Mouse (Mus musculus) neural tube, embryonic 15.5 days (tissue): ENCODE data around the gene Btg1. TPM values are rescaled to one million over a fixed set of nuclear protein-coding genes. Genes with fewer than 3 reads are reported as not detected.

Experiments
- ATAC-seq: fragments of 200-750 bp; cut with Nextera tagmentation; 2 replicates; pipeline ENCODE4 v1.8.0; 2017; ENCODE audit warnings: mild to moderate bottlenecking, moderate TSS enrichment, moderate library complexity; ENCODE audit not compliant: low FRiP score
- H3K27ac ChIP-seq: fragments of 300-500 bp; sonication (generic); replicated peaks from 2 replicates; pipeline ENCODE4 v1.5.1; 2015; ENCODE audit warnings: mild to moderate bottlenecking, inconsistent platforms
- H3K27me3 ChIP-seq: fragments of 300-500 bp; sonication (generic); replicated peaks from 2 replicates; pipeline ENCODE4 v1.6.1; 2015; ENCODE audit warnings: inconsistent platforms
- H3K36me3 ChIP-seq: fragments of 300-500 bp; sonication (generic); 2 replicates; pipeline ENCODE4 v1.6.1; 2015; ENCODE audit warnings: inconsistent platforms
- H3K4me1 ChIP-seq: fragments of 300-500 bp; sonication (generic); 2 replicates; pipeline ENCODE4 v1.6.1; 2015; ENCODE audit warnings: inconsistent platforms
- H3K4me2 ChIP-seq: fragments of 300-500 bp; sonication (generic); 2 replicates; pipeline ENCODE4 v1.6.1; 2015; ENCODE audit warnings: inconsistent platforms, mild to moderate bottlenecking, moderate library complexity
- H3K4me3 ChIP-seq: fragments of 300-500 bp; sonication (generic); replicated peaks from 2 replicates; pipeline ENCODE4 v1.5.1; 2015; ENCODE audit warnings: mild to moderate bottlenecking, inconsistent platforms
- H3K9ac ChIP-seq: fragments of 300-500 bp; sonication (generic); replicated peaks from 2 replicates; pipeline ENCODE4 v1.6.1; 2015; ENCODE audit warnings: mild to moderate bottlenecking, inconsistent platforms
- H3K9me3 ChIP-seq: fragments of 300-500 bp; sonication (generic); replicated peaks from 2 replicates; pipeline ENCODE4 v1.6.1; 2016; ENCODE audit warnings: inconsistent platforms
- WGBS: fragments of 180-500 bp; shearing (Covaris S2); methylation state at CpG from one replicate; pipeline ENCODE4 v1.1.7; 2015; ENCODE audit warnings: mixed read lengths; 5-methylcytosine and 5-hydroxymethylcytosine counted together
- polyA plus RNA-seq: library from polyadenylated mRNA; unstranded; fragments of >200 nt; fragmentation: Nextera tagmentation; extraction: Ambion mirVana; gene quantifications from 2 replicates; pipeline ENCODE4 v1.2.1, GENCODE M21; 2015

Btg1 gene
- polyA plus RNA-seq, 1 experiment from 2014 or later, result 36.2 TPM

- ATAC-seq, result no peak
- Histone ChIP-seq H3K27me3 (no peaks in the 10 kb centered on the region), H3K9ac (peak overlapping the region; percentile 76), H3K4me3 (peak overlapping the region; percentile 97), H3K27ac (peak overlapping the region; percentile 97), H3K4me2 (peak overlapping the region; percentile 66), H3K9me3 (no peaks in the 10 kb centered on the region), H3K36me3 (no peaks in the 10 kb centered on the region), H3K4me1 (peaks cover 8% of the 10 kb centered on the region)
- 1% methylated on average over 24 of the region's 24 CpGs for WGBS
Measured at GRCm38 (mm10) chr10:96616001-96616708, 651 bp upstream of the Btg1 start.

- no peaks in the 10 kb centered on the region for H3K36me3 ChIP-seq
- peaks cover 19% of the 10 kb centered on the region for H3K4me1 ChIP-seq
- under 1% methylated on average over 76 of the region's 78 CpGs for WGBS
- peak overlapping the region; percentile 99 for H3K9ac ChIP-seq
- no peaks in the 10 kb centered on the region for H3K27me3 ChIP-seq
- H3K9me3 ChIP-seq, result no peaks in the 10 kb centered on the region
- H3K27ac ChIP-seq, result peak overlapping the region; percentile 97
- H3K4me3 ChIP-seq, result peak overlapping the region; percentile 97
- peak; percentile 49 for ATAC-seq
- peak overlapping the region; percentile 57 for H3K4me2 ChIP-seq
Measured at GRCm38 (mm10) chr10:96617221-96617950, 580 bp downstream of the Btg1 start.

GRCm38 (mm10) chr10:96617951-96618575 lies 1.3 kb downstream of the Btg1 start:
- ATAC-seq, result no peak
- WGBS, result under 1% methylated on average over 29 of the region's 29 CpGs
- Histone ChIP-seq H3K27ac (peak overlapping the region; percentile 97), H3K36me3 (no peaks in the 10 kb centered on the region), H3K9me3 (no peaks in the 10 kb centered on the region), H3K4me3 (peak overlapping the region; percentile 97), H3K4me1 (peaks cover 24% of the 10 kb centered on the region), H3K27me3 (no peaks in the 10 kb centered on the region), H3K9ac (peak overlapping the region; percentile 99), H3K4me2 (peak overlapping the region; percentile 57)

GRCm38 (mm10) chr10:96619951-96620889 lies 3.4 kb downstream of the Btg1 start:
- 22% methylated on average over 8 of the region's 8 CpGs for WGBS
- no peaks in the 10 kb centered on the region for H3K27me3 ChIP-seq
- H3K4me2 ChIP-seq, result peak overlapping the region; percentile 75
- no peaks in the 10 kb centered on the region for H3K36me3 ChIP-seq
- H3K27ac ChIP-seq, result peak overlapping the region; percentile 43; the same call in 1 of the 2 replicates
- no peak for ATAC-seq
- no peaks in the 10 kb centered on the region for H3K9me3 ChIP-seq
- peaks cover 42% of the 10 kb centered on the region for H3K4me1 ChIP-seq
- H3K4me3 ChIP-seq, result peak overlapping the region; percentile 49
- H3K9ac ChIP-seq, result peak overlapping the region; percentile 53

GRCm38 (mm10) chr10:96620890-96621271 lies 4.1 kb downstream of the Btg1 start:
- Histone ChIP-seq H3K9me3 (no peaks in the 10 kb centered on the region), H3K4me1 (peaks cover 48% of the 10 kb centered on the region), H3K36me3 (no peaks in the 10 kb centered on the region), H3K4me3 (peak overlapping the region; percentile 49), H3K27me3 (no peaks in the 10 kb centered on the region), H3K27ac (peak overlapping the region; percentile 43; the same call in 1 of the 2 replicates), H3K9ac (peak overlapping the region; percentile 45), H3K4me2 (peak overlapping the region; percentile 75)
- ATAC-seq, result no peak
- WGBS, result 18% methylated on average over 4 of the region's 4 CpGs

- H3K4me2 ChIP-seq, result peak overlapping the region; percentile 75
- peak overlapping the region; percentile 44 for H3K9ac ChIP-seq
- H3K9me3 ChIP-seq, result no peaks in the 10 kb centered on the region
- H3K36me3 ChIP-seq, result no peaks in the 10 kb centered on the region
- peak overlapping the region; percentile 49 for H3K4me3 ChIP-seq
- H3K27ac ChIP-seq, result no peak overlapping the region
- 63% methylated on average over 4 of the region's 4 CpGs for WGBS
- H3K4me1 ChIP-seq, result peaks cover 53% of the 10 kb centered on the region
- H3K27me3 ChIP-seq, result no peaks in the 10 kb centered on the region
- ATAC-seq, result no peak
Measured at GRCm38 (mm10) chr10:96621361-96621945, 4.6 kb downstream of the Btg1 start.

GRCm38 (mm10) chr10:96621980-96622645 lies 5.3 kb downstream of the Btg1 start:
- no peaks in the 10 kb centered on the region for H3K9me3 ChIP-seq
- H3K4me3 ChIP-seq, result peak overlapping the region; percentile 49
- WGBS, result 62% methylated on average over 13 of the region's 13 CpGs
- no peak overlapping the region for H3K27ac ChIP-seq
- no peaks in the 10 kb centered on the region for H3K27me3 ChIP-seq
- peak overlapping the region; percentile 75 for H3K4me2 ChIP-seq
- H3K36me3 ChIP-seq, result no peaks in the 10 kb centered on the region
- H3K4me1 ChIP-seq, result peaks cover 58% of the 10 kb centered on the region
- peak overlapping the region; percentile 44 for H3K9ac ChIP-seq
- no peak for ATAC-seq

- Histone ChIP-seq H3K4me1 (peaks cover 63% of the 10 kb centered on the region), H3K36me3 (no peaks in the 10 kb centered on the region), H3K9me3 (no peaks in the 10 kb centered on the region), H3K27me3 (no peaks in the 10 kb centered on the region), H3K4me3 (peak overlapping the region; percentile 49), H3K27ac (no peak overlapping the region), H3K9ac (0 out of 2 replicates have a peak overlapping the region, but pooled peaks have one; percentile 3), H3K4me2 (peak overlapping the region; percentile 75)
- no peak for ATAC-seq
- 54% methylated on average over 6 of the region's 6 CpGs for WGBS
Measured at GRCm38 (mm10) chr10:96622761-96623632, 6.2 kb downstream of the Btg1 start.

GRCm38 (mm10) chr10:96623633-96624195 lies 6.9 kb downstream of the Btg1 start:
- no peak for ATAC-seq
- Histone ChIP-seq H3K4me2 (peak overlapping the region; percentile 75), H3K27ac (no peak overlapping the region), H3K4me1 (peaks cover 66% of the 10 kb centered on the region), H3K9ac (no peak overlapping the region), H3K4me3 (peak overlapping the region; percentile 49), H3K9me3 (no peaks in the 10 kb centered on the region), H3K27me3 (no peaks in the 10 kb centered on the region), H3K36me3 (no peaks in the 10 kb centered on the region)
- WGBS, result 80% methylated on average over 4 of the region's 4 CpGs
